Mouse (Mus musculus) left cerebral cortex, postnatal 4 days (tissue): ENCODE measurements around the gene Abca2. TPM values are rescaled to one million over a fixed set of nuclear protein-coding genes. Genes with fewer than 3 reads are reported as not detected.

ENCODE experiments used
- DNase-seq: peaks from one replicate; pipeline ENCODE4 v3.0.0-alpha.2; 2022
- intact Hi-C: fragments of 180-260 bp; cut with DNase I; formaldehyde crosslinking; loops from one replicate; pipeline ENCODE4 v1.15.1; 2025
- total RNA-seq, 2 experiments: library from RNA; stranded (reverse); gene quantifications; 2 replicates each; pipeline ENCODE4 v1.2.3; 2021

Abca2 gene
- total RNA-seq, 2 experiments from 2014 or later = 78.4 to 99.2 TPM

GRCm38 (mm10) chr2:25457022-25457896, 28.8 kb downstream of the Abca2 start:
- intact Hi-C loops = no loop called here
- no peak for DNase-seq

GRCm38 (mm10) chr2:25458911-25459310, 30.4 kb downstream of the Abca2 start:
- intact Hi-C loops = no loop called here
- DNase-seq = peak; percentile 51

- DNase-seq = peak; percentile 56
- intact Hi-C loops = no loop called here
These were observed 31.6 kb downstream of the Abca2 start for GRCm38 (mm10) chr2:25460135-25460534.

- intact Hi-C loops = no loop called here
- peak; percentile 92 for DNase-seq
These were observed 32.2 kb downstream of the Abca2 start, which contains the start of gene Paxx for GRCm38 (mm10) chr2:25460551-25461309. Gene Paxx, minus strand, starts transcription at chr2:25461094.

- intact Hi-C loops = no loop called here
- no peak for DNase-seq
These were observed 32.9 kb downstream of the Abca2 start for GRCm38 (mm10) chr2:25461407-25461806.

- DNase-seq = no peak
- intact Hi-C loops = no loop called here
These were observed 35.1 kb downstream of the Abca2 start for GRCm38 (mm10) chr2:25463630-25464029.

GRCm38 (mm10) chr2:25465256-25465655, 36.8 kb downstream of the Abca2 start:
- no peak for DNase-seq
- intact Hi-C loops = no loop called here

GRCm38 (mm10) chr2:25465816-25466635, 37.5 kb downstream of the Abca2 start:
- intact Hi-C loops = no loop called here
- no peak for DNase-seq

- intact Hi-C loops = no loop called here
- no peak for DNase-seq
These were observed 39.3 kb downstream of the Abca2 start for GRCm38 (mm10) chr2:25467606-25468303.

- intact Hi-C loops = no loop called here
These were observed 40.7 kb downstream of the Abca2 start for GRCm38 (mm10) chr2:25468962-25469915.

GRCm38 (mm10) chr2:25469969-25470368, 41.5 kb downstream of the Abca2 start, which contains the start of gene Ptgds:
Gene Ptgds, minus strand, starts transcription at chr2:25470046.
- intact Hi-C loops = no loop called here

More at GRCm38 (mm10) chr2:25468962-25469915, 40.7 kb downstream of the Abca2 start:
- DNase-seq = peak; percentile 89

GRCm38 (mm10) chr2:25472550-25472949, 44.0 kb downstream of the Abca2 start:
- DNase-seq = no peak
- intact Hi-C loops = no loop called here

More at GRCm38 (mm10) chr2:25469969-25470368, 41.5 kb downstream of the Abca2 start, which contains the start of gene Ptgds:
- no peak for DNase-seq

- intact Hi-C loops = no loop called here
- DNase-seq = no peak
These were observed 49.0 kb downstream of the Abca2 start for GRCm38 (mm10) chr2:25477541-25477940.

GRCm38 (mm10) chr2:25477967-25478675, 49.6 kb downstream of the Abca2 start:
- DNase-seq = peak; percentile 69
- intact Hi-C loops = no loop called here

GRCm38 (mm10) chr2:25479551-25480311, 51.2 kb downstream of the Abca2 start:
- DNase-seq = no peak

GRCm38 (mm10) chr2:25480541-25480940, 52.0 kb downstream of the Abca2 start:
- intact Hi-C loops = no loop called here
- DNase-seq = no peak

More at GRCm38 (mm10) chr2:25479551-25480311, 51.2 kb downstream of the Abca2 start:
- intact Hi-C loops = no loop called here

GRCm38 (mm10) chr2:25482969-25483368, 54.5 kb downstream of the Abca2 start:
- DNase-seq = no peak
- intact Hi-C loops = no loop called here
